Mouse (Mus musculus) CH12.LX (cell line): ENCODE measurements at regions not wholly inside any gene's neighbourhood (a gene's known extent, or its start where the extent isn't known, plus 50 kb on each side); places are given as distances from the start of the nearest gene placed in this dataset.

Source experiments
- BHLHE40 ChIP-seq: IDR thresholded peaks from 2 replicates; pipeline ENCODE4 v1.6.1; 2011; ENCODE audit warnings: mild to moderate bottlenecking, low read depth, low read length, improper control_type of control experiment
- CTCF ChIP-seq, 2 experiments: IDR thresholded peaks in 1 of 2; conservative IDR thresholded peaks in 1 of 2; 2 replicates each; pipeline ENCODE4 v1.5.1; 2011 to 2012; ENCODE audit warnings: low read depth in 2 of 2, low read length in 2 of 2, improper control_type of control experiment in 1 of 2, inconsistent platforms in 1 of 2, mild to moderate bottlenecking in 1 of 2, moderate library complexity in 1 of 2
- HCFC1 ChIP-seq: IDR thresholded peaks from 2 replicates; pipeline ENCODE4 v1.6.1; 2012; ENCODE audit warnings: low read depth, mild to moderate bottlenecking, inconsistent platforms, low read length, improper control_type of control experiment
- POLR2A ChIP-seq: IDR thresholded peaks from 2 replicates; pipeline ENCODE4 v1.6.1; 2011; ENCODE audit warnings: low read depth, mild to moderate bottlenecking, improper control_type of control experiment, low read length
- TCF12 ChIP-seq: IDR thresholded peaks from 2 replicates; pipeline ENCODE4 v1.6.1; 2014; ENCODE audit warnings: low read depth, mild to moderate bottlenecking, inconsistent platforms, low read length, improper control_type of control experiment
- USF2 ChIP-seq: conservative IDR thresholded peaks from 2 replicates; pipeline ENCODE4 v1.6.1; 2011; ENCODE audit warnings: low read depth, low read length, improper control_type of control experiment

GRCm38 (mm10) chr12:77698088-77698487 lies 460.2 kb downstream of the Fut8 start:
- TF ChIP-seq BHLHE40 (no peak), TCF12 (no peak), CTCF (conservative IDR thresholded peaks at IDR 0.05 in 1 of 2, IDR thresholded peaks at IDR 0.05 in 1 of 2; ENCODE audit: low read depth in 2 of 2, low read length in 2 of 2) (no peak), POLR2A (no peak), USF2 (no peak), HCFC1 (no peak)
